Mouse (Mus musculus) erythroblast, embryonic 14.5 days (primary cell): ENCODE measurements around the gene Ccp110.

Source experiments
- GATA1 ChIP-seq: IDR thresholded peaks from 2 replicates; pipeline ENCODE4 v1.6.1; 2012; ENCODE audit warnings: low read length, inconsistent platforms, mixed read lengths
- TAL1 ChIP-seq: IDR thresholded peaks from 3 replicates; pipeline ENCODE4 v1.6.1; 2012; ENCODE audit warnings: low read length, inconsistent platforms, mixed read lengths

GRCm38 (mm10) chr7:118670142-118670541, 42.2 kb upstream of the Ccp110 start:
- TF ChIP-seq TAL1: no peak
- TF ChIP-seq GATA1: no peak
